Mouse (Mus musculus) embryonic facial prominence, embryonic 13.5 days (tissue): ENCODE measurements at regions not wholly inside any gene's neighbourhood (a gene's known extent, or its start where the extent isn't known, plus 50 kb on each side); places are given as distances from the start of the nearest gene placed in this dataset.

Experiments used
- ATAC-seq: fragments of 200-750 bp; cut with Nextera tagmentation; 2 replicates; pipeline ENCODE4 v1.8.0; 2017; ENCODE audit warnings: low read depth; ENCODE audit not compliant: insufficient number of reproducible peaks, insufficient read depth, low FRiP score, low TSS enrichment
- H3K27ac ChIP-seq: fragments of 300-500 bp; sonication (generic); 2 replicates; pipeline ENCODE4 v1.5.1; 2015; ENCODE audit warnings: moderate library complexity, mild to moderate bottlenecking, inconsistent platforms
- H3K27me3 ChIP-seq: fragments of 300-500 bp; sonication (generic); 2 replicates; pipeline ENCODE4 v1.6.1; 2015; ENCODE audit warnings: mild to moderate bottlenecking, inconsistent platforms
- H3K36me3 ChIP-seq: fragments of 300-500 bp; sonication (generic); 2 replicates; pipeline ENCODE4 v1.6.1; 2015; ENCODE audit warnings: mild to moderate bottlenecking, inconsistent platforms
- H3K4me1 ChIP-seq: fragments of 300-500 bp; sonication (generic); 2 replicates; pipeline ENCODE4 v1.6.1; 2015; ENCODE audit warnings: inconsistent platforms
- H3K4me2 ChIP-seq: fragments of 300-500 bp; sonication (generic); 2 replicates; pipeline ENCODE4 v1.6.1; 2015; ENCODE audit warnings: moderate library complexity, mild to moderate bottlenecking, inconsistent platforms
- H3K4me3 ChIP-seq: fragments of 300-500 bp; sonication (generic); 2 replicates; pipeline ENCODE4 v1.5.1; 2015; ENCODE audit warnings: mild to moderate bottlenecking, inconsistent platforms
- H3K9ac ChIP-seq: fragments of 300-500 bp; sonication (generic); 2 replicates; pipeline ENCODE4 v1.6.1; 2015; ENCODE audit warnings: mild to moderate bottlenecking, inconsistent platforms
- H3K9me3 ChIP-seq: fragments of 300-500 bp; sonication (generic); 2 replicates; pipeline ENCODE4 v1.6.1; 2016; ENCODE audit warnings: inconsistent platforms
- WGBS: fragments of 180-500 bp; shearing (Covaris S2); methylation state at CpG from one replicate; pipeline ENCODE4 v1.1.7; 2015; ENCODE audit warnings: mixed read lengths; 5-methylcytosine and 5-hydroxymethylcytosine counted together

- no peak overlapping the region for H3K4me2 ChIP-seq
- WGBS: 94% methylated on average over 4 of the region's 4 CpGs
- no peak for ATAC-seq
- no peaks in the 10 kb centered on the region for H3K27me3 ChIP-seq
- H3K4me3 ChIP-seq: no peak overlapping the region
- no peak overlapping the region for H3K9ac ChIP-seq
- H3K36me3 ChIP-seq: no peaks in the 10 kb centered on the region
- H3K27ac ChIP-seq: no peak overlapping the region
- no peaks in the 10 kb centered on the region; the same call in 1 of the 2 replicates for H3K4me1 ChIP-seq
- H3K9me3 ChIP-seq: no peaks in the 10 kb centered on the region
These were observed 516.6 kb upstream of the Tnp1 start for GRCm38 (mm10) chr1:73532316-73532715.

- H3K4me2 ChIP-seq: no peak overlapping the region
- ATAC-seq: no peak
- no peaks in the 10 kb centered on the region; the same call in 1 of the 2 replicates for H3K4me1 ChIP-seq
- H3K4me3 ChIP-seq: no peak overlapping the region
- H3K27ac ChIP-seq: no peak overlapping the region
- no peak overlapping the region for H3K9ac ChIP-seq
- no peaks in the 10 kb centered on the region for H3K27me3 ChIP-seq
- 63% methylated on average over 3 of the region's 3 CpGs for WGBS
- H3K9me3 ChIP-seq: no peaks in the 10 kb centered on the region
- H3K36me3 ChIP-seq: no peaks in the 10 kb centered on the region
These were observed 516.1 kb upstream of the Tnp1 start for GRCm38 (mm10) chr1:73531831-73532230.

DNA sequence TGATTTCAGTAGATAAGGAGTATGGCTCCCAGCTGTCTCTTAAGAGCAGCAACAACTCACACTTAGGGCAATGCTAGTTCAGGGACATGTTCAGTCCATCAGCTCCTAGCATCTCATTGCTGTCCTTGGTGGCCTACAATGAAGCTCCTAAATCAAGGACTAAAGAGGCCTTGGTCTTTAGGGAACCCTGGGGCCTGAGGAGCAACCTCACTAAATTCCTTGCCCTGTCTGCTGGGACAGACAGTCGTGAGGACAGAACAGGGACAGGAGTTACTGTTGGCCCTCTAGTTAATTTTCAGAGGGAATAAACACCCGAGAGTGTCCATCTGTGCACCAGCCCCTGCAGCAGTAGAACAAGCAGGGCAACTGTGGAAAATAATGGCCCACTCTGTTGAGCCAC is 514.6 kb upstream of the Tnp1 start:
- Histone ChIP-seq H3K4me3 (no peak overlapping the region), H3K27ac (no peak overlapping the region), H3K4me1 (no peaks in the 10 kb centered on the region; the same call in 1 of the 2 replicates), H3K9me3 (no peaks in the 10 kb centered on the region), H3K36me3 (no peaks in the 10 kb centered on the region), H3K4me2 (no peak overlapping the region), H3K27me3 (no peaks in the 10 kb centered on the region), H3K9ac (no peak overlapping the region)
- WGBS: 16% methylated on average over 2 of the region's 2 CpGs
- no peak for ATAC-seq

DNA sequence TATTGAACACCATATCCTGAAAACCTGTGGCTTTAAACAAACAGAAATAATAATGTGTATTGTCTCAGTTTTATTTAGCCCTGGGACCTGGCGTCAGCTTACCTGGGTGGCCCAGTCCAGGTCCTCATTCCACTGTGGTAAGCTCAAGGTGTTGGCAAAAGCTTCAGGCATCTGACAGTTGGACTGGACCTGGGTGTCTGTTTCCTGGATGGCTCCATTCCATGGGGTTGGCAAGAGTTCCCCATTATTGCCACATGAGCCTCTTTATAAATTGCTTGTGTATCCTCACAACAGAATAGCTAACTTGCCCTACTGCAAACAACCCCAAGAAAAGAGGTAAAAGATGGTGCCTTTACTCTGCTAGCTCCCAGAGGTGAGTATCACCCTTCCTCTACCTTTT is 512.9 kb upstream of the Tnp1 start:
- Histone ChIP-seq H3K27me3 (no peaks in the 10 kb centered on the region), H3K4me1 (no peaks in the 10 kb centered on the region; the same call in 1 of the 2 replicates), H3K4me2 (no peak overlapping the region), H3K9ac (no peak overlapping the region), H3K36me3 (no peaks in the 10 kb centered on the region), H3K4me3 (no peak overlapping the region), H3K27ac (no peak overlapping the region), H3K9me3 (no peaks in the 10 kb centered on the region)
- WGBS: 95% methylated on average over 1 of the region's 1 CpGs
- no peak for ATAC-seq

- no peaks in the 10 kb centered on the region for H3K36me3 ChIP-seq
- H3K27me3 ChIP-seq: no peaks in the 10 kb centered on the region
- H3K9me3 ChIP-seq: no peaks in the 10 kb centered on the region
- H3K27ac ChIP-seq: no peak overlapping the region
- no peak for ATAC-seq
- H3K4me3 ChIP-seq: no peak overlapping the region
- WGBS: 72% methylated on average over 8 of the region's 8 CpGs
- no peak overlapping the region for H3K9ac ChIP-seq
- H3K4me2 ChIP-seq: no peak overlapping the region
- peaks cover 3% of the 10 kb centered on the region; the same call in 1 of the 2 replicates for H3K4me1 ChIP-seq
These were observed 500.7 kb upstream of the Tnp1 start for GRCm38 (mm10) chr1:73516441-73516840.

DNA sequence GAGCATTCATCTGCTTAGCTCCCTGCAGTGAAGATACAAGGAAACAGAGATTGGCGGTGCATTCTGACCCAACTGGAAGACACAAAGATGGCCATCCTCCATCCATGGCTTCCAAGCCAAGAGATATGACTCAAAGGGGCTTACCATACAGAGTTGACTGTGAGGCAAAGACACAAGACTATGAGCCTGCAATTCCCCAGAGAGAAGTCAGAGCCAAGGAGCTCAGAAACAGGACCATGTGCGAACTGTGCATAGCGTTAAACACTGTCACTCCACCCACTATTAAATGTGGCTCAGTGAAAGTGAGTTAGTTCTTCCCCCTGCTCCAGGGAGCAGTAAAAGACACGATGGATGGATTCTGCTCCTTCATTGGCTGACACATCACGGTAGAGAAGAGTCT is 500.1 kb upstream of the Tnp1 start:
- H3K4me1 ChIP-seq: peaks cover 3% of the 10 kb centered on the region; the same call in 1 of the 2 replicates
- no peak overlapping the region for H3K27ac ChIP-seq
- no peaks in the 10 kb centered on the region for H3K36me3 ChIP-seq
- no peak overlapping the region for H3K9ac ChIP-seq
- ATAC-seq: no peak
- H3K4me3 ChIP-seq: no peak overlapping the region
- 86% methylated on average over 5 of the region's 5 CpGs for WGBS
- H3K4me2 ChIP-seq: no peak overlapping the region
- no peaks in the 10 kb centered on the region for H3K27me3 ChIP-seq
- no peaks in the 10 kb centered on the region for H3K9me3 ChIP-seq

- H3K36me3 ChIP-seq: no peaks in the 10 kb centered on the region
- ATAC-seq: no peak
- no peak overlapping the region for H3K4me3 ChIP-seq
- H3K4me1 ChIP-seq: peaks cover 3% of the 10 kb centered on the region; the same call in 1 of the 2 replicates
- no peaks in the 10 kb centered on the region for H3K27me3 ChIP-seq
- H3K4me2 ChIP-seq: no peak overlapping the region
- H3K9me3 ChIP-seq: no peaks in the 10 kb centered on the region
- H3K9ac ChIP-seq: no peak overlapping the region
- no peak overlapping the region for H3K27ac ChIP-seq
- WGBS: 59% methylated on average over 5 of the region's 5 CpGs
These were observed 498.1 kb upstream of the Tnp1 start for GRCm38 (mm10) chr1:73513822-73514221.

DNA sequence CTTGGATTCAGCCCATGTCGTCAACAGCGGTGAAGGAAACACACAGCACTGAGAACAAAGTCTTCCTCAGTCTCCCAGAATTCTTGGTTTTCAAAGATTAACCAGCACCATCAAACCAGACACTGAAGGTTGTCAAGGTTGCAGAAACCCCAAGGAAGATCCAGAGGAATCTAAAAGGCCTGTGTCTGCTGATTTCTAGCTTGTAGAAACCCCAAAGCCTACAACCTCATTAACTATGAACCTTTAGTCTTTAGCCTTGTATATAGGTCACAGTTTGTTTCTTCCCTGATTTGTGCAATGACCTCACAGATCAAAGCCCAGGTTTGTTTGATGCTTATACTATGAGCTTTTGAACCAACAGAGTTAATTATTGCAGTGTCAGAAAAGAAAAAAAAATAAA is 497.1 kb upstream of the Tnp1 start:
- WGBS: 87% methylated on average over 2 of the region's 2 CpGs
- Histone ChIP-seq H3K9me3 (no peaks in the 10 kb centered on the region), H3K27me3 (no peaks in the 10 kb centered on the region), H3K9ac (no peak overlapping the region), H3K4me3 (no peak overlapping the region), H3K4me2 (no peak overlapping the region), H3K27ac (no peak overlapping the region), H3K4me1 (peaks cover 3% of the 10 kb centered on the region; the same call in 1 of the 2 replicates), H3K36me3 (no peaks in the 10 kb centered on the region)
- ATAC-seq: no peak

- Histone ChIP-seq H3K27ac (no peak overlapping the region), H3K4me1 (0 out of 2 replicates have a peak, but pooled peaks cover 4% of the 10 kb centered on the region), H3K27me3 (no peaks in the 10 kb centered on the region), H3K36me3 (no peaks in the 10 kb centered on the region), H3K4me2 (no peak overlapping the region), H3K9ac (no peak overlapping the region), H3K9me3 (no peaks in the 10 kb centered on the region), H3K4me3 (no peak overlapping the region)
- 53% methylated on average over 10 of the region's 10 CpGs for WGBS
- no peak for ATAC-seq
These were observed 491.5 kb upstream of the Tnp1 start for GRCm38 (mm10) chr1:73507071-73507754.

- Histone ChIP-seq H3K4me3 (no peak overlapping the region), H3K4me2 (no peak overlapping the region), H3K4me1 (0 out of 2 replicates have a peak, but pooled peaks cover 4% of the 10 kb centered on the region), H3K36me3 (no peaks in the 10 kb centered on the region), H3K27ac (no peak overlapping the region), H3K27me3 (no peaks in the 10 kb centered on the region), H3K9me3 (no peaks in the 10 kb centered on the region), H3K9ac (no peak overlapping the region)
- ATAC-seq: no peak
- 85% methylated on average over 4 of the region's 4 CpGs for WGBS
These were observed 487.9 kb upstream of the Tnp1 start for GRCm38 (mm10) chr1:73503611-73504010.

DNA sequence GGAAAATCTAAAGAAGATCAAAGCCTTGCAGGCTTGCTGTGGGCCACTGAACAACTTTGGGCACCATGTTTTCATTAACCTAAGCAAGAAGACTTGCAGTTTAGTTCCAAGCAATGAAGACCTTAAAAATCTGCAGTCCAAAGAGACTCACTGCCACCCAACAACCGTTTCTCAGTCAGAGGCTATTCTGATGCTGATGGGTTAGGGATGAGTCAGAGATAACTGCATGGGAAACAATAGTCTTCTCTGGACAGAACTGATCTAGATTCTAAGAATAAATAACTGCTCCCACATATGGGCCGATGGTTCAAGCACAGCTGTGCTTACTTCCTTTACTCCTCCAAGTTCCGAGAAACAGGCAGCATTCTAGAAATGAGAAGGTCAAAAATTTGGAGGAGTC is 485.0 kb upstream of the Tnp1 start:
- Histone ChIP-seq H3K9ac (no peak overlapping the region), H3K9me3 (no peaks in the 10 kb centered on the region), H3K4me2 (no peak overlapping the region), H3K4me3 (no peak overlapping the region), H3K27me3 (no peaks in the 10 kb centered on the region), H3K36me3 (no peaks in the 10 kb centered on the region), H3K4me1 (no peaks in the 10 kb centered on the region), H3K27ac (no peak overlapping the region)
- 78% methylated on average over 3 of the region's 3 CpGs for WGBS
- ATAC-seq: no peak

- no peak overlapping the region for H3K4me2 ChIP-seq
- ATAC-seq: no peak
- H3K4me1 ChIP-seq: no peaks in the 10 kb centered on the region
These were observed 480.5 kb upstream of the Tnp1 start for GRCm38 (mm10) chr1:73495971-73496749.

More at GRCm38 (mm10) chr1:73495971-73496749, 480.5 kb upstream of the Tnp1 start:
- H3K27ac ChIP-seq: no peak overlapping the region
- H3K9ac ChIP-seq: no peak overlapping the region
- H3K27me3 ChIP-seq: no peaks in the 10 kb centered on the region
- H3K36me3 ChIP-seq: no peaks in the 10 kb centered on the region
- H3K4me3 ChIP-seq: no peak overlapping the region
- H3K9me3 ChIP-seq: no peaks in the 10 kb centered on the region
